Mouse (Mus musculus) CH12.LX (cell line): ENCODE data around the gene Tbc1d2b. TPM values are rescaled to one million over a fixed set of nuclear protein-coding genes. Genes with fewer than 3 reads are reported as not detected.

Source experiments
- DNase-seq: peaks from one replicate; pipeline ENCODE4 v3.0.0-alpha.2; 2013; ENCODE audit errors: extremely low read depth
- H3K27ac ChIP-seq: 2 replicates; pipeline ENCODE4 v1.5.1; 2012; ENCODE audit warnings: low read depth, mild to moderate bottlenecking, control low read depth, moderate library complexity; ENCODE audit not compliant: insufficient read depth
- H3K27me3 ChIP-seq: replicated peaks from 2 replicates; pipeline ENCODE3; 2012; ENCODE audit warnings: inconsistent platforms
- H3K36me3 ChIP-seq, 2 experiments: replicated peaks in 1 of 2; 2 replicates each; pipeline versions ENCODE3 to v1.6.1; 2012; ENCODE audit warnings: inconsistent platforms in 1 of 2, low read length in 1 of 2, mild to moderate bottlenecking in 1 of 2, mixed read lengths in 1 of 2, moderate library complexity in 1 of 2; ENCODE audit not compliant: control insufficient read depth in 1 of 2, insufficient read depth in 1 of 2
- H3K4me1 ChIP-seq, 2 experiments: 2 replicates each; pipeline ENCODE4 v1.6.1; 2012; ENCODE audit warnings: inconsistent platforms in 1 of 2, moderate library complexity in 1 of 2; ENCODE audit not compliant: insufficient read depth in 2 of 2, control insufficient read depth in 1 of 2
- H3K4me2 ChIP-seq: 2 replicates; pipeline ENCODE4 v1.6.1; 2012; ENCODE audit warnings: low read depth, mild to moderate bottlenecking, control low read depth; ENCODE audit not compliant: poor library complexity, insufficient read depth, severe bottlenecking
- H3K4me3 ChIP-seq, 3 experiments: fragments of 150-350 bp in 1 of 3; sonication (generic) in 1 of 3; replicated peaks in 1 of 3; 2 replicates each; pipeline versions ENCODE3 to v1.5.1; 2011 to 2012; ENCODE audit warnings: low read depth in 2 of 3, low read length in 2 of 3, mild to moderate bottlenecking in 2 of 3, moderate library complexity in 2 of 3, control low read depth in 1 of 3, improper control_type of control experiment in 1 of 3, inconsistent platforms in 1 of 3, mixed read lengths in 1 of 3; ENCODE audit not compliant: poor library complexity in 1 of 3
- H3K79me2 ChIP-seq: replicated peaks from 2 replicates; pipeline ENCODE4 v1.6.1; 2012; ENCODE audit warnings: mild to moderate bottlenecking, moderate library complexity; ENCODE audit not compliant: control insufficient read depth, poor library complexity, insufficient read depth, severe bottlenecking; ENCODE audit errors: extremely low read depth
- H3K9ac ChIP-seq: 2 replicates; pipeline ENCODE4 v1.6.1; 2012; ENCODE audit warnings: low read depth, mild to moderate bottlenecking, control low read depth, moderate library complexity; ENCODE audit not compliant: insufficient read depth
- H3K9me3 ChIP-seq: replicated peaks from 2 replicates; pipeline ENCODE3; 2012; ENCODE audit warnings: low read length, inconsistent platforms, mixed read lengths
- BHLHE40 ChIP-seq: IDR thresholded peaks from 2 replicates; pipeline ENCODE4 v1.6.1; 2011; ENCODE audit warnings: mild to moderate bottlenecking, low read depth, low read length, improper control_type of control experiment
- EP300 ChIP-seq: IDR thresholded peaks from 2 replicates; pipeline ENCODE4 v1.6.1; 2011; ENCODE audit warnings: low read length, improper control_type of control experiment
- GABPA ChIP-seq: IDR thresholded peaks from 2 replicates; pipeline ENCODE4 v1.6.1; 2012; ENCODE audit warnings: low read depth, low read length, improper control_type of control experiment, inconsistent platforms; ENCODE audit not compliant: insufficient replicate concordance
- JUN ChIP-seq: IDR thresholded peaks from 2 replicates; pipeline ENCODE4 v1.6.1; 2011; ENCODE audit warnings: low read depth, mild to moderate bottlenecking, low read length, improper control_type of control experiment, moderate library complexity; ENCODE audit not compliant: insufficient read depth
- KAT2A ChIP-seq: IDR thresholded peaks from 2 replicates; pipeline ENCODE4 v1.6.1; 2012; ENCODE audit warnings: low read length, improper control_type of control experiment, inconsistent platforms; ENCODE audit not compliant: insufficient replicate concordance
- MAX ChIP-seq: IDR thresholded peaks from 2 replicates; pipeline ENCODE4 v1.6.1; 2011; ENCODE audit warnings: low read length, improper control_type of control experiment
- MXI1 ChIP-seq: IDR thresholded peaks from 2 replicates; pipeline ENCODE4 v1.6.1; 2011; ENCODE audit warnings: mild to moderate bottlenecking, low read depth, low read length, improper control_type of control experiment
- NRF1 ChIP-seq: IDR thresholded peaks from 2 replicates; pipeline ENCODE4 v1.6.1; 2014; ENCODE audit warnings: low read depth, mild to moderate bottlenecking, inconsistent platforms, low read length, improper control_type of control experiment, moderate library complexity
- POLR2A ChIP-seq: IDR thresholded peaks from 2 replicates; pipeline ENCODE4 v1.6.1; 2011; ENCODE audit warnings: low read depth, mild to moderate bottlenecking, improper control_type of control experiment, low read length
- POLR2AphosphoS2 ChIP-seq: IDR thresholded peaks from 2 replicates; pipeline ENCODE4 v1.6.1; 2011; ENCODE audit warnings: low read depth, low read length, improper control_type of control experiment
- RAD21 ChIP-seq: IDR thresholded peaks from 2 replicates; pipeline ENCODE4 v1.6.1; 2011; ENCODE audit warnings: low read depth, mild to moderate bottlenecking, low read length, improper control_type of control experiment, moderate library complexity
- RCOR1 ChIP-seq: conservative IDR thresholded peaks from 2 replicates; pipeline ENCODE4 v1.6.1; 2012; ENCODE audit warnings: low read depth, mild to moderate bottlenecking, inconsistent platforms, low read length, improper control_type of control experiment
- SMC3 ChIP-seq: IDR thresholded peaks from 2 replicates; pipeline ENCODE4 v1.6.1; 2011; ENCODE audit warnings: low read depth, low read length, improper control_type of control experiment
- TCF12 ChIP-seq: IDR thresholded peaks from 2 replicates; pipeline ENCODE4 v1.6.1; 2014; ENCODE audit warnings: low read depth, mild to moderate bottlenecking, inconsistent platforms, low read length, improper control_type of control experiment
- UBTF ChIP-seq: IDR thresholded peaks from 2 replicates; pipeline ENCODE4 v1.6.1; 2012; ENCODE audit warnings: low read depth, mild to moderate bottlenecking, inconsistent platforms, low read length, improper control_type of control experiment, moderate library complexity
- USF2 ChIP-seq: conservative IDR thresholded peaks from 2 replicates; pipeline ENCODE4 v1.6.1; 2011; ENCODE audit warnings: low read depth, low read length, improper control_type of control experiment
- ZC3H11A ChIP-seq: IDR thresholded peaks from 2 replicates; pipeline ENCODE4 v1.6.1; 2012; ENCODE audit warnings: low read depth, mild to moderate bottlenecking, inconsistent platforms, low read length, improper control_type of control experiment
- ZMIZ1 ChIP-seq: IDR thresholded peaks from 2 replicates; pipeline ENCODE4 v1.6.1; 2012; ENCODE audit warnings: low read depth, mild to moderate bottlenecking, inconsistent platforms, low read length, improper control_type of control experiment
- ZNF384 ChIP-seq: IDR thresholded peaks from 2 replicates; pipeline ENCODE4 v1.6.1; 2012; ENCODE audit warnings: low read depth, low read length, improper control_type of control experiment, inconsistent platforms
- dilution Hi-C: fragments of 300-500 bp; cut with MboI; formaldehyde crosslinking; loops from 2 replicates; pipeline ENCODE4 v1.14.3; 2020; ENCODE audit warnings: low sequenced_read_pairs; ENCODE audit not compliant: extremely low pct_unique_long_range_greater_than_20kb, extremely low pct_ligation_motif_present
- in situ Hi-C: fragments of 300-500 bp; cut with MboI; formaldehyde crosslinking; loops from 3 replicates; pipeline ENCODE4 v1.14.3; 2019; ENCODE audit warnings: low sequenced_read_pairs, low pct_ligation_motif_present, low pct_unique_long_range_greater_than_20kb, mixed read lengths
- polyA plus RNA-seq: library from polyadenylated mRNA; unstranded; fragments of >175 nt; gene quantifications from 2 replicates; pipeline ENCODE4 v1.2.1, GENCODE M21; 2012; ENCODE audit warnings: low read depth; ENCODE audit not compliant: insufficient read length
- total RNA-seq, 2 experiments: library from RNA; depleted of rRNA; stranded (reverse); fragments of 300-350 nt in 1 of 2; fragments of >200 nt in 1 of 2; gene quantifications; 2 replicates each; pipeline ENCODE4 v1.2.3; 2012 to 2014

Tbc1d2b gene
- total and polyA plus RNA-seq, 3 experiments: 0.60 to 1.3 (median 0.76) TPM

DNA sequence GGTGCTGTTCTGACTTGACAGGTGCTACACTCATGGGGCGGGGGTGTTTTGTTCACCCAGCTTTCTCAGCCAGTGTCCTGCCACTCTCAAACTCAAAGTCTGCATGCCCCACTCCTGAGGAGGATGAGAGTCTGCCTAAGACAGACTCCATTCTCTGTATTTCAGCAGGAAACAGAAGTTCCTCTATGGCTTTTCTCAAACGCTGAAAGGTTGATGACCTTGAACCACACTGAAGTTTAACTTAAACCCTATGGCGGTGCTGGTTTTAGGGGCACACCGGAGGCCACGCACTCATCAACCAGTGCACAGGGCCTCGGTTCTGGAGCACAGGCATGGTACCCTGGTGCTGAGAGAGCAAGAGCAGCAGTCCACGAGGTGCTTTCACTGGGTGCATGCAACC, 13.4 kb downstream of the Tbc1d2b start:
- no peak overlapping the region for H3K4me2 ChIP-seq
- H3K4me1 ChIP-seq: peaks cover 17 to 62% of the 10 kb centered on the region in 2 experiments
- in situ Hi-C loops: no loop called here
- no peaks in the 10 kb centered on the region for H3K36me3 ChIP-seq
- H3K9me3 ChIP-seq: no peaks in the 10 kb centered on the region
- no peak for DNase-seq
- no peak overlapping the region for H3K9ac ChIP-seq
- no peaks in the 10 kb centered on the region for H3K79me2 ChIP-seq
- dilution Hi-C loops: no loop called here
- H3K27me3 ChIP-seq: no peaks in the 10 kb centered on the region
- no peak for TF ChIP-seq ZNF384
- TF ChIP-seq BHLHE40: no peak
- TF ChIP-seq POLR2A: no peak
- TF ChIP-seq RCOR1: no peak
- TF ChIP-seq KAT2A: no peak
- no peak for TF ChIP-seq RAD21
- no peak for TF ChIP-seq JUN
- TF ChIP-seq POLR2AphosphoS2: no peak
- H3K27ac ChIP-seq: no peak overlapping the region
- H3K4me3 ChIP-seq: no peak overlapping the region

DNA sequence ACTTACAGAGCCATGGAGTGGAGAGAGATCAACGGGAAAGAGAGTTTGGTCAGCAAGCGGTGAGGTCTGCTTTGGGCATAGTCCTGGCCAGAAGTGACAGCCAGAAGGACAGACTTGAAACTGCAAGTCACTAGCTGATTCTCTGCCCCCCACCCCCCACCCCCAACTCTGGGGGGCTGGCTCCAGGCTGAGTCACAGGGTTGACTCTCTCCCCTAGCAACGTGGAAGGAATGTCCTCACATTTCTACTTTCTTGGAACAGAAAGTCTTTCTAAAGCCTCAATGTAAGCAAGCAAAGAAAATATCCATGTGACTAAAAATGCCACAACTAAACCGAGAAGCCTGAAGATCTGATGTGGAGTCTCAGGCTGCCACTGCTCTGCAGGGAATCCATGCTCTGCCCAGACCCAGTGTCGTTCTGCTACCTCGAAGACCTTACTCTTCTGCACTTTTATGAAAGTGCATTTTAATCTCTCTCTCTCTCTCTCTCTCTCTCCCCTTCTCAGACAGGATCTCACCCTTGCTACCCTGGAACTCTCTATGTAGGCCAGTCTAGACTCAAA, 14.7 kb downstream of the Tbc1d2b start:
- Histone ChIP-seq H3K4me2 (no peak overlapping the region), H3K9ac (no peak overlapping the region), H3K36me3 (no peaks in the 10 kb centered on the region), H3K4me3 (no peak overlapping the region), H3K9me3 (no peaks in the 10 kb centered on the region), H3K27ac (no peak overlapping the region), H3K4me1 (peaks cover 16 to 62% of the 10 kb centered on the region in 2 experiments), H3K27me3 (no peaks in the 10 kb centered on the region), H3K79me2 (no peaks in the 10 kb centered on the region)
- TF ChIP-seq TCF12: no peak
- no peak for TF ChIP-seq GABPA
- TF ChIP-seq ZMIZ1: no peak
- no peak for TF ChIP-seq EP300
- TF ChIP-seq USF2: no peak
- no peak for TF ChIP-seq JUN
- no peak for TF ChIP-seq ZC3H11A
- no peak for TF ChIP-seq RCOR1
- TF ChIP-seq SMC3: no peak
- no peak for TF ChIP-seq NRF1
- TF ChIP-seq MXI1: no peak
- TF ChIP-seq UBTF: no peak
- TF ChIP-seq MAX: no peak
- no peak for DNase-seq
- in situ Hi-C loops (no loop called here), dilution Hi-C loops (no loop called here)
